Mouse (Mus musculus) liver, embryonic 14.5 days (tissue): ENCODE measurements around the gene Smim5. TPM values are rescaled to one million over a fixed set of nuclear protein-coding genes. Genes with fewer than 3 reads are reported as not detected.
A peak's percentile ranks its signal among the peaks of the same experiment; 100 is the strongest.
"Not testable (repeated sequence)": the region's sequence is repeated elsewhere in the genome, so short reads cannot be mapped to it uniquely, and the experiment has no call there.

Experiments used
- ATAC-seq: fragments of 200-750 bp; cut with Nextera tagmentation; 2 replicates; pipeline ENCODE4 v1.8.0; 2017; ENCODE audit warnings: moderate number of reproducible peaks, mild to moderate bottlenecking, moderate library complexity; ENCODE audit not compliant: insufficient read depth
- DNase-seq, 3 experiments: peaks; one replicate each; pipeline ENCODE4 v3.0.0-alpha.2; 2012 to 2013; ENCODE audit warnings: low read depth in 3 of 3, low spot score in 3 of 3
- H3K27ac ChIP-seq: fragments of 300-500 bp; sonication (generic); 2 replicates; pipeline ENCODE4 v1.5.1; 2014; ENCODE audit warnings: moderate library complexity, mild to moderate bottlenecking, control low read depth, inconsistent platforms
- H3K27me3 ChIP-seq: fragments of 300-500 bp; sonication (generic); 2 replicates; pipeline ENCODE4 v1.6.1; 2014; ENCODE audit warnings: mild to moderate bottlenecking, low read length, moderate library complexity; ENCODE audit not compliant: control insufficient read depth, insufficient read depth
- H3K36me3 ChIP-seq: fragments of 300-500 bp; sonication (generic); replicated peaks from 2 replicates; pipeline ENCODE4 v1.6.1; 2014; ENCODE audit warnings: low read depth; ENCODE audit not compliant: control insufficient read depth, insufficient read depth
- H3K4me1 ChIP-seq, 2 experiments: fragments of 200-500 bp in 1 of 2; fragments of 300-500 bp in 1 of 2; sonication (generic) in 1 of 2; replicated peaks; 2 replicates each; pipeline ENCODE4 v1.6.1; 2012 to 2014; ENCODE audit warnings: antibody characterized with exemption in 1 of 2, inconsistent platforms in 1 of 2, low read length in 1 of 2; ENCODE audit not compliant: control insufficient read depth in 2 of 2, insufficient read depth in 2 of 2
- H3K4me2 ChIP-seq: fragments of 300-500 bp; sonication (generic); 2 replicates; pipeline ENCODE4 v1.6.1; 2014; ENCODE audit warnings: low read depth, mild to moderate bottlenecking, control low read depth, moderate library complexity
- H3K4me3 ChIP-seq, 2 experiments: fragments of 200-500 bp in 1 of 2; fragments of 300-500 bp in 1 of 2; sonication (generic) in 1 of 2; 2 replicates each; pipeline ENCODE4 v1.5.1; 2012 to 2014; ENCODE audit warnings: low read depth in 2 of 2, low read length in 2 of 2, mild to moderate bottlenecking in 2 of 2, control low read depth in 1 of 2, inconsistent platforms in 1 of 2, moderate library complexity in 1 of 2; ENCODE audit not compliant: insufficient read depth in 1 of 2
- H3K9ac ChIP-seq: fragments of 300-500 bp; sonication (generic); replicated peaks from 2 replicates; pipeline ENCODE4 v1.6.1; 2014; ENCODE audit warnings: mild to moderate bottlenecking, control low read depth, moderate library complexity
- H3K9me3 ChIP-seq: fragments of 300-500 bp; sonication (generic); 2 replicates; pipeline ENCODE4 v1.6.1; 2016; ENCODE audit warnings: low read length, mixed read lengths; ENCODE audit not compliant: control insufficient read depth
- CTCF ChIP-seq: IDR thresholded peaks from 2 replicates; pipeline ENCODE4 v1.5.1; 2016; ENCODE audit warnings: antibody characterized with exemption, low read depth, control low read depth
- EP300 ChIP-seq: IDR thresholded peaks from 2 replicates; pipeline ENCODE4 v1.6.1; 2016; ENCODE audit warnings: antibody characterized with exemption, low read depth
- WGBS: fragments of 180-500 bp; shearing (Covaris S2); extraction: QIAGEN DNeasy Blood & Tissue Kit; methylation state at CpG from one replicate; pipeline ENCODE4 v1.1.7; 2014; ENCODE audit not compliant: insufficient replicate concordance; 5-methylcytosine and 5-hydroxymethylcytosine counted together
- polyA plus RNA-seq, 2 experiments: library from polyadenylated mRNA; depleted of rRNA in 1 of 2; stranded (reverse) in 1 of 2; unstranded in 1 of 2; fragments of >200 nt; fragmentation: Nextera tagmentation in 1 of 2; extraction: Ambion mirVana in 1 of 2; gene quantifications; 2 replicates each; pipeline versions ENCODE4 v1.2.1 to v1.2.3; 2012 to 2014

The Smim5 gene
- 20.6 and 25.1 TPM in 2 replicates for polyA plus RNA-seq (2012; rRNA removed)
- polyA plus RNA-seq (2014; fragmentation: Nextera tagmentation; extraction: Ambion mirVana): 45.3 and 48.8 TPM in 2 replicates

- Histone ChIP-seq H3K4me3 (peak within 1 kb of the TSS; percentile 70), H3K36me3 (peaks cover 14% of the 10 kb centered on the region), H3K27ac (peak within 1 kb of the TSS; percentile 100), H3K9ac (peak within 1 kb of the TSS; percentile 90), H3K4me2 (peak within 1 kb of the TSS; percentile 95), H3K27me3 (no peaks in the 10 kb centered on the region), H3K4me1 (peaks cover 46 to 53% of the 10 kb centered on the region in 2 experiments), H3K9me3 (no peaks in the 10 kb centered on the region)
- WGBS: 17% methylated on average over 16 of the region's 16 CpGs
- TF ChIP-seq CTCF (peak; percentile 31; the same call in 1 of the 2 replicates), EP300 (0 out of 2 replicates have a peak, but pooled peaks have one; percentile 5)
- DNase-seq: peak in 1 of 3 experiments; percentile 79
- ATAC-seq: peak; percentile 22
Observed at GRCm38 (mm10) chr11:115899486-115900266, at the start of gene Smim5. Smim5 (plus strand) TSS chr11:115899966.

DNA sequence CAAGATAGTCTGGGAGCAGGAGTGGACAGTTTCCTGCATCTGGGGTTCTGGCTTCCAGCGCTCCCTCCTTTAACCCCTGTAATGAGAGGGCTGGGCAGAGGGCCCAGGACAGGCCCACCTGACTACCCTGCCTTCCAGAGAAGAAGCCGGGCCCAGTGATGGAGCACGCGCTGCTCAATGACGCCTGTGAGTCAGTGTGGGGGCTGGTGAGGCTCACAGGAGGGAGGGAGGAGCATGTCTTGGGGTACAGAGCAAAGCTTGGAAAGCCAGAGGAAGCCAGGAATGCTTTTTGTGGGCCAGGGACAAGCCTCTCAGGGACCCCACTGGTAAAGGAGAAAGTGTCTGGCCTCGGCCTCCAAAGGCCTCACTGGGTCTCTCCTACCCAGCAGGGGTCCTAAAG is 45.1 kb upstream of the Smim5 start:
- no peak for TF ChIP-seq EP300
- TF ChIP-seq CTCF: no peak
- Histone ChIP-seq H3K9me3 (no peaks in the 10 kb centered on the region), H3K4me1 (no peaks in the 10 kb centered on the region), H3K4me3 (no peak overlapping the region), H3K9ac (no peak overlapping the region), H3K4me2 (no peak overlapping the region), H3K27ac (no peak overlapping the region), H3K27me3 (peaks cover 26% of the 10 kb centered on the region), H3K36me3 (no peaks in the 10 kb centered on the region; the same call in 1 of the 2 replicates)
- 82% methylated on average over 6 of the region's 6 CpGs for WGBS
- no peak for DNase-seq
- ATAC-seq: no peak

GRCm38 (mm10) chr11:115857146-115857545 is 42.6 kb upstream of the Smim5 start:
- not testable (repeated sequence) for H3K4me2 ChIP-seq, H3K27ac ChIP-seq, H3K4me3 ChIP-seq, H3K36me3 ChIP-seq, DNase-seq, H3K9me3 ChIP-seq, H3K9ac ChIP-seq, ATAC-seq, H3K4me1 ChIP-seq
- 75% methylated on average over 4 of the region's 4 CpGs for WGBS
- H3K27me3 ChIP-seq: peaks cover 45% of the 10 kb centered on the region

- DNase-seq: no peak
- no peak for ATAC-seq
- no peaks in the 10 kb centered on the region for H3K36me3 ChIP-seq
- H3K4me1 ChIP-seq: no peaks in the 10 kb centered on the region
- no peak overlapping the region for H3K9ac ChIP-seq
- H3K27me3 ChIP-seq: peaks cover 45% of the 10 kb centered on the region
- H3K27ac ChIP-seq: no peak overlapping the region
- no peak overlapping the region for H3K4me3 ChIP-seq
- 63% methylated on average over 13 of the region's 13 CpGs for WGBS
- H3K9me3 ChIP-seq: no peaks in the 10 kb centered on the region
- no peak for TF ChIP-seq EP300
- H3K4me2 ChIP-seq: no peak overlapping the region
Observed at GRCm38 (mm10) chr11:115857936-115858335, 41.8 kb upstream of the Smim5 start.

DNA sequence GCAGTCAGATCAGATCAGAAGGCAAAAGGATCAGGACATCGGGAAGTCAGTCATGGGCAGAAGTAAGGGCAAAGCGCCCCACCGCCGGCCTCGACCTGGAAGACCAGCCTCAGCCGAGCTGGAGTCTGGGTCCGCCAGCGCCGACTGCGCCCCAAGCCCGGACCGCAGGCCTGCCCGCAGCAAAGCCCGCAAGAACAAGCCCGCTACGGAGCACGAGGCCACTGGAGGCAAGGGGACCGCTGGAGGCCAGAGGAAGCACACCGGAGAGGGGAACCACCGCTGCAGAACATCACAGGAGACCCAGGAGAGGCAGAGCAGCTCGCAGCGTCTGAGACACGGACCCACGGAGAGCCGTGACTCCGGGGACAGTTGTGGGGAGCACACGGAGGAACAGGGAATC is 41.4 kb upstream of the Smim5 start, which contains the start of gene Myo15b:
Gene Myo15b (plus strand): TSS at position 53 of the 400 bp plus-strand sequence.
- no peak for ATAC-seq
- 11% methylated on average over 27 of the region's 27 CpGs for WGBS

More for the DNA sequence above, 41.4 kb upstream of the Smim5 start, which contains the start of gene Myo15b:
- Histone ChIP-seq H3K27ac (no peak within 1 kb of the TSS), H3K4me2 (peak within 1 kb of the TSS; percentile 46), H3K27me3 (peaks cover 45% of the 10 kb centered on the region), H3K4me1 (no peaks in the 10 kb centered on the region), H3K9ac (no peak within 1 kb of the TSS), H3K36me3 (no peaks in the 10 kb centered on the region), H3K9me3 (no peaks in the 10 kb centered on the region), H3K4me3 (peak within 1 kb of the TSS in 1 of 2 experiments; percentile 31; a peak in 2 of 4 replicates)
- DNase-seq: no peak
- no peak for TF ChIP-seq EP300
- TF ChIP-seq CTCF: no peak
